Comparison of ENCODE assay signal across 9 mouse cellular contexts in genomic region chr17:31870446-31870845, GRCm38 (mm10). TPM values are rescaled to one million over a fixed set of nuclear protein-coding genes. Genes with fewer than 3 reads are reported as not detected.
DNase-seq lines count a peak whose midpoint lies in the region; ATAC-seq lines count a peak whose summit lies in the region.
"Had no signal": no experiment of that assay in that cellular context is flagged by ENCODE, and none has a peak within 500 bp of the region (broad histone marks: within the 10 kb centered on the region; RNA-seq: fewer than 3 reads in every experiment).

No protein-coding gene starts in this region.

- ATAC-seq in limb, embryonic 11.5 days (ENCODE audit: insufficient number of reproducible peaks, low FRiP score, low TSS enrichment, low read depth), result no peak
- no peak for ATAC-seq in stomach, embryonic 16.5 days (ENCODE audit: insufficient read depth, low FRiP score)

- peak overlapping the region; percentile 11; the same call in 1 of the 2 replicates for H3K4me2 ChIP-seq in limb, embryonic 11.5 days (ENCODE audit: low read depth, severe bottlenecking)
- peak overlapping the region; percentile 34 for H3K4me2 ChIP-seq in stomach, embryonic 16.5 days (ENCODE audit: low read depth, low read length)

- no peaks in the 10 kb centered on the region for H3K9me3 ChIP-seq in limb, embryonic 11.5 days (ENCODE audit: control insufficient read depth, low read length)
- no peaks in the 10 kb centered on the region for H3K9me3 ChIP-seq in stomach, embryonic 16.5 days (replicated peaks; ENCODE audit: control insufficient read depth, low read length)

- no peaks in the 10 kb centered on the region for H3K27me3 ChIP-seq in limb, embryonic 11.5 days (ENCODE audit: control insufficient read depth, insufficient read depth, low read length)
- no peaks in the 10 kb centered on the region for H3K27me3 ChIP-seq in stomach, embryonic 16.5 days (ENCODE audit: control insufficient read depth, insufficient read depth, low read length)

- DNase-seq in gastrocnemius, postnatal 25 days, result peak; percentile 2
- no peak for DNase-seq in gastrocnemius, adult 8-10 months (ENCODE audit: low spot score in 2 of 2)
- DNase-seq in ovary, postnatal 36 days (ENCODE audit: low spot score), result peak; percentile 0
- DNase-seq in ovary, postnatal 14 days (ENCODE audit: low spot score), result no peak
- no peak for DNase-seq in limb, embryonic 11.5 days (ENCODE audit: low spot score)
- DNase-seq in layer of hippocampus, adult 9-11 months, result no peak
- no peak for DNase-seq in spleen, postnatal 4 days (ENCODE audit: low spot score in 2 of 2)
- DNase-seq: adrenal gland, postnatal 25 days had no signal

- no peak overlapping the region for H3K9ac ChIP-seq in limb, embryonic 11.5 days (ENCODE audit: low read length)
- H3K9ac ChIP-seq in stomach, embryonic 16.5 days (ENCODE audit: low read length), result no peak overlapping the region

- peak overlapping the region; percentile 43; the same call in 1 of the 2 replicates for H3K27ac ChIP-seq in limb, embryonic 11.5 days (replicated peaks; ENCODE audit: low read depth, low read length)
- H3K27ac ChIP-seq in stomach, embryonic 16.5 days (ENCODE audit: low read length), result no peak overlapping the region

- H3K4me1 ChIP-seq in limb, embryonic 11.5 days (ENCODE audit: control insufficient read depth, insufficient read depth, low read length), result no peaks in the 10 kb centered on the region; the same call in 1 of the 2 replicates
- peaks cover 13% of the 10 kb centered on the region; the same call in 1 of the 2 replicates for H3K4me1 ChIP-seq in stomach, embryonic 16.5 days (ENCODE audit: control insufficient read depth, insufficient read depth, low read length)

- no peak overlapping the region for H3K4me3 ChIP-seq in limb, embryonic 11.5 days (ENCODE audit: low read depth, low read length)
- H3K4me3 ChIP-seq in stomach, embryonic 16.5 days (replicated peaks; ENCODE audit: low read length), result no peak overlapping the region

- no peaks in the 10 kb centered on the region for H3K36me3 ChIP-seq in limb, embryonic 11.5 days (ENCODE audit: control insufficient read depth, insufficient read depth, low read length)
- H3K36me3 ChIP-seq in stomach, embryonic 16.5 days (ENCODE audit: control insufficient read depth, insufficient read depth, low read length), result no peaks in the 10 kb centered on the region

- 77% methylated on average over 9 of the region's 9 CpGs for WGBS in limb, embryonic 11.5 days
- 73% methylated on average over 9 of the region's 9 CpGs for WGBS in stomach, embryonic 16.5 days

RNA-seq across cellular contexts. Expression of gene Sik1, which starts 14.8 kb away (rescaled TPM):
- total RNA-seq in gastrocnemius, postnatal 25 days (2021), result 10 to 100 TPM; 17.2 to 19.6 TPM
- total RNA-seq in gastrocnemius, adult 8-10 months (2022), result 10 to 100 TPM in 2 of 4 experiments, 1 to 10 TPM in 2; 7.8 to 22.8 (median 13.9) TPM
- polyA plus RNA-seq in limb, embryonic 11.5 days (2014; fragmentation: Nextera tagmentation; extraction: Ambion mirVana), result 12.2 and 12.6 TPM in 2 replicates
- polyA plus RNA-seq in stomach, embryonic 16.5 days (2015; fragmentation: Nextera tagmentation; extraction: Ambion mirVana), result 18.4 and 20.2 TPM in 2 replicates

Comparison
In these comparisons a context has a peak if more than half of its experiments do, and no peak if none do; other contexts are left out.
1. DNase-seq: peak in gastrocnemius, postnatal 25 days (single experiment) and ovary, postnatal 36 days (single experiment); none in gastrocnemius, adult 8-10 months (0 of 2), ovary, postnatal 14 days (single experiment), limb, embryonic 11.5 days (single experiment), layer of hippocampus, adult 9-11 months (single experiment) and spleen, postnatal 4 days (0 of 2).